Mouse (Mus musculus) CH12.LX (cell line): ENCODE results near the gene Ptprg. TPM values are rescaled to one million over a fixed set of nuclear protein-coding genes. Genes with fewer than 3 reads are reported as not detected.

Experiments used
- DNase-seq: peaks from one replicate; pipeline ENCODE4 v3.0.0-alpha.2; 2013; ENCODE audit errors: extremely low read depth
- H3K27ac ChIP-seq: 2 replicates; pipeline ENCODE4 v1.5.1; 2012; ENCODE audit warnings: low read depth, mild to moderate bottlenecking, control low read depth, moderate library complexity; ENCODE audit not compliant: insufficient read depth
- H3K27me3 ChIP-seq: replicated peaks from 2 replicates; pipeline ENCODE3; 2012; ENCODE audit warnings: inconsistent platforms
- H3K36me3 ChIP-seq, 2 experiments: replicated peaks in 1 of 2; 2 replicates each; pipeline versions ENCODE3 to v1.6.1; 2012; ENCODE audit warnings: inconsistent platforms in 1 of 2, low read length in 1 of 2, mild to moderate bottlenecking in 1 of 2, mixed read lengths in 1 of 2, moderate library complexity in 1 of 2; ENCODE audit not compliant: control insufficient read depth in 1 of 2, insufficient read depth in 1 of 2
- H3K4me1 ChIP-seq, 2 experiments: 2 replicates each; pipeline ENCODE4 v1.6.1; 2012; ENCODE audit warnings: inconsistent platforms in 1 of 2, moderate library complexity in 1 of 2; ENCODE audit not compliant: insufficient read depth in 2 of 2, control insufficient read depth in 1 of 2
- H3K4me2 ChIP-seq: 2 replicates; pipeline ENCODE4 v1.6.1; 2012; ENCODE audit warnings: low read depth, mild to moderate bottlenecking, control low read depth; ENCODE audit not compliant: poor library complexity, insufficient read depth, severe bottlenecking
- H3K4me3 ChIP-seq, 3 experiments: fragments of 150-350 bp in 1 of 3; sonication (generic) in 1 of 3; replicated peaks in 1 of 3; 2 replicates each; pipeline versions ENCODE3 to v1.5.1; 2011 to 2012; ENCODE audit warnings: low read depth in 2 of 3, low read length in 2 of 3, mild to moderate bottlenecking in 2 of 3, moderate library complexity in 2 of 3, control low read depth in 1 of 3, improper control_type of control experiment in 1 of 3, inconsistent platforms in 1 of 3, mixed read lengths in 1 of 3; ENCODE audit not compliant: poor library complexity in 1 of 3
- H3K79me2 ChIP-seq: replicated peaks from 2 replicates; pipeline ENCODE4 v1.6.1; 2012; ENCODE audit warnings: mild to moderate bottlenecking, moderate library complexity; ENCODE audit not compliant: control insufficient read depth, poor library complexity, insufficient read depth, severe bottlenecking; ENCODE audit errors: extremely low read depth
- H3K9ac ChIP-seq: 2 replicates; pipeline ENCODE4 v1.6.1; 2012; ENCODE audit warnings: low read depth, mild to moderate bottlenecking, control low read depth, moderate library complexity; ENCODE audit not compliant: insufficient read depth
- H3K9me3 ChIP-seq: replicated peaks from 2 replicates; pipeline ENCODE3; 2012; ENCODE audit warnings: low read length, inconsistent platforms, mixed read lengths
- CHD2 ChIP-seq: IDR thresholded peaks from 2 replicates; pipeline ENCODE4 v1.6.1; 2011; ENCODE audit warnings: low read length, improper control_type of control experiment
- CTCF ChIP-seq, 2 experiments: IDR thresholded peaks in 1 of 2; conservative IDR thresholded peaks in 1 of 2; 2 replicates each; pipeline ENCODE4 v1.5.1; 2011 to 2012; ENCODE audit warnings: low read depth in 2 of 2, low read length in 2 of 2, improper control_type of control experiment in 1 of 2, inconsistent platforms in 1 of 2, mild to moderate bottlenecking in 1 of 2, moderate library complexity in 1 of 2
- E2F4 ChIP-seq: IDR thresholded peaks from 2 replicates; pipeline ENCODE4 v1.6.1; 2011; ENCODE audit warnings: low read depth, low read length, improper control_type of control experiment; ENCODE audit not compliant: insufficient replicate concordance
- ELF1 ChIP-seq: IDR thresholded peaks from 2 replicates; pipeline ENCODE4 v1.6.1; 2014; ENCODE audit warnings: low read depth, mild to moderate bottlenecking, inconsistent platforms, low read length, improper control_type of control experiment
- HCFC1 ChIP-seq: IDR thresholded peaks from 2 replicates; pipeline ENCODE4 v1.6.1; 2012; ENCODE audit warnings: low read depth, mild to moderate bottlenecking, inconsistent platforms, low read length, improper control_type of control experiment
- IRF4 ChIP-seq: IDR thresholded peaks from 2 replicates; pipeline ENCODE4 v1.6.1; 2014; ENCODE audit warnings: low read depth, mild to moderate bottlenecking, inconsistent platforms, low read length, improper control_type of control experiment
- JUND ChIP-seq: conservative IDR thresholded peaks from 2 replicates; pipeline ENCODE4 v1.6.1; 2011; ENCODE audit warnings: low read depth, low read length, improper control_type of control experiment
- MAX ChIP-seq: IDR thresholded peaks from 2 replicates; pipeline ENCODE4 v1.6.1; 2011; ENCODE audit warnings: low read length, improper control_type of control experiment
- MAZ ChIP-seq: IDR thresholded peaks from 2 replicates; pipeline ENCODE4 v1.6.1; 2012; ENCODE audit warnings: low read depth, mild to moderate bottlenecking, inconsistent platforms, low read length, improper control_type of control experiment, moderate library complexity
- MYC ChIP-seq: IDR thresholded peaks from 2 replicates; pipeline ENCODE4 v1.6.1; 2011; ENCODE audit warnings: low read depth, mild to moderate bottlenecking, improper control_type of control experiment, low read length
- NELFE ChIP-seq: IDR thresholded peaks from 2 replicates; pipeline ENCODE4 v1.6.1; 2011; ENCODE audit warnings: low read depth, low read length, improper control_type of control experiment
- NRF1 ChIP-seq: IDR thresholded peaks from 2 replicates; pipeline ENCODE4 v1.6.1; 2014; ENCODE audit warnings: low read depth, mild to moderate bottlenecking, inconsistent platforms, low read length, improper control_type of control experiment, moderate library complexity
- PAX5 ChIP-seq: IDR thresholded peaks from 2 replicates; pipeline ENCODE4 v1.6.1; 2012; ENCODE audit warnings: low read length, inconsistent platforms, mixed read lengths
- POLR2A ChIP-seq: IDR thresholded peaks from 2 replicates; pipeline ENCODE4 v1.6.1; 2011; ENCODE audit warnings: low read depth, mild to moderate bottlenecking, improper control_type of control experiment, low read length
- POLR2AphosphoS2 ChIP-seq: IDR thresholded peaks from 2 replicates; pipeline ENCODE4 v1.6.1; 2011; ENCODE audit warnings: low read depth, low read length, improper control_type of control experiment
- SIN3A ChIP-seq: IDR thresholded peaks from 2 replicates; pipeline ENCODE4 v1.6.1; 2012; ENCODE audit warnings: low read length, improper control_type of control experiment, inconsistent platforms
- TBP ChIP-seq: conservative IDR thresholded peaks from 2 replicates; pipeline ENCODE4 v1.6.1; 2011; ENCODE audit warnings: low read depth, low read length, improper control_type of control experiment
- TCF12 ChIP-seq: IDR thresholded peaks from 2 replicates; pipeline ENCODE4 v1.6.1; 2014; ENCODE audit warnings: low read depth, mild to moderate bottlenecking, inconsistent platforms, low read length, improper control_type of control experiment
- UBTF ChIP-seq: IDR thresholded peaks from 2 replicates; pipeline ENCODE4 v1.6.1; 2012; ENCODE audit warnings: low read depth, mild to moderate bottlenecking, inconsistent platforms, low read length, improper control_type of control experiment, moderate library complexity
- USF1 ChIP-seq: IDR thresholded peaks from 2 replicates; pipeline ENCODE4 v1.6.1; 2014; ENCODE audit warnings: low read depth, mild to moderate bottlenecking, inconsistent platforms, low read length, improper control_type of control experiment
- USF2 ChIP-seq: conservative IDR thresholded peaks from 2 replicates; pipeline ENCODE4 v1.6.1; 2011; ENCODE audit warnings: low read depth, low read length, improper control_type of control experiment
- ZC3H11A ChIP-seq: IDR thresholded peaks from 2 replicates; pipeline ENCODE4 v1.6.1; 2012; ENCODE audit warnings: low read depth, mild to moderate bottlenecking, inconsistent platforms, low read length, improper control_type of control experiment
- ZKSCAN1 ChIP-seq: IDR thresholded peaks from 2 replicates; pipeline ENCODE4 v1.6.1; 2012; ENCODE audit warnings: low read depth, inconsistent platforms, low read length, improper control_type of control experiment, borderline replicate concordance
- dilution Hi-C: fragments of 300-500 bp; cut with MboI; formaldehyde crosslinking; loops from 2 replicates; pipeline ENCODE4 v1.14.3; 2020; ENCODE audit warnings: low sequenced_read_pairs; ENCODE audit not compliant: extremely low pct_unique_long_range_greater_than_20kb, extremely low pct_ligation_motif_present
- in situ Hi-C: fragments of 300-500 bp; cut with MboI; formaldehyde crosslinking; loops from 3 replicates; pipeline ENCODE4 v1.14.3; 2019; ENCODE audit warnings: low sequenced_read_pairs, low pct_ligation_motif_present, low pct_unique_long_range_greater_than_20kb, mixed read lengths
- polyA plus RNA-seq: library from polyadenylated mRNA; unstranded; fragments of >175 nt; gene quantifications from 2 replicates; pipeline ENCODE4 v1.2.1, GENCODE M21; 2012; ENCODE audit warnings: low read depth; ENCODE audit not compliant: insufficient read length
- total RNA-seq, 2 experiments: library from RNA; depleted of rRNA; stranded (reverse); fragments of 300-350 nt in 1 of 2; fragments of >200 nt in 1 of 2; gene quantifications; 2 replicates each; pipeline ENCODE4 v1.2.3; 2012 to 2014

The Ptprg gene
- total and polyA plus RNA-seq, 3 experiments: 0.08 TPM; not detected in 2

DNA sequence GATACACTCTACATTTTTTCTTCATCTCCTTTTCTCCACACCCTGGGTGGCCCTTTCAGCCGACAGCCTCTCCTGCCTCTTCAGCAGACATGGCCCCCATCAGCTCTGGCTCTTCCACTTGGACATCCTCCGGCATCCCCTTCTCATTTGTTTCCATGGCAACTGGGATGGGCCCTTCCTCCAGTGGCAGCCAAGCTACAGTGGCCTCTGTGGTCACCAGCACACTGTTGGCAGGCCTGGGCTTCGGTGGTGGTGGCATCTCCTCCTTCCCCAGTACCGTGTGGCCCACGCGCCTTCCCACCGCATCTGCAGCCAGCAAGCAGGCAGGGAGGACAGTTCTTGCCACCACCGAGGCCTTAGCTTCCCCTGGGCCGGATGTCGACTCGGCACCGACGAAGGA, 600.3 kb downstream of the Ptprg start:
- H3K4me3 ChIP-seq: no peak overlapping the region
- peaks cover 0 to 5% of the 10 kb centered on the region in 2 experiments; a peak in 1 of 4 replicates for H3K4me1 ChIP-seq
- no peak overlapping the region for H3K9ac ChIP-seq
- no peaks in the 10 kb centered on the region for H3K27me3 ChIP-seq
- no peak overlapping the region for H3K4me2 ChIP-seq
- no peaks in the 10 kb centered on the region for H3K79me2 ChIP-seq
- H3K9me3 ChIP-seq: no peaks in the 10 kb centered on the region
- in situ Hi-C loops (no loop called here), dilution Hi-C loops (no loop called here)
- H3K27ac ChIP-seq: no peak overlapping the region
- no peak for TF ChIP-seq JUND
- TF ChIP-seq NRF1: no peak
- TF ChIP-seq ZC3H11A: no peak
- no peak for TF ChIP-seq ELF1
- TF ChIP-seq USF1: no peak
- TF ChIP-seq POLR2A: no peak
- no peak for TF ChIP-seq HCFC1
- TF ChIP-seq E2F4: no peak
- no peak for TF ChIP-seq NELFE
- TF ChIP-seq TBP: no peak
- no peak for TF ChIP-seq ZKSCAN1
- no peak for TF ChIP-seq SIN3A
- no peak for TF ChIP-seq USF2
- no peak for TF ChIP-seq UBTF
- no peak for TF ChIP-seq MYC
- no peak for TF ChIP-seq CTCF (conservative IDR thresholded peaks at IDR 0.05 in 1 of 2, IDR thresholded peaks at IDR 0.05 in 1 of 2; ENCODE audit: low read depth in 2 of 2, low read length in 2 of 2)
- no peak for TF ChIP-seq TCF12
- no peak for TF ChIP-seq POLR2AphosphoS2
- no peak for TF ChIP-seq MAZ
- no peak for DNase-seq
- H3K36me3 ChIP-seq: no peaks in the 10 kb centered on the region

DNA sequence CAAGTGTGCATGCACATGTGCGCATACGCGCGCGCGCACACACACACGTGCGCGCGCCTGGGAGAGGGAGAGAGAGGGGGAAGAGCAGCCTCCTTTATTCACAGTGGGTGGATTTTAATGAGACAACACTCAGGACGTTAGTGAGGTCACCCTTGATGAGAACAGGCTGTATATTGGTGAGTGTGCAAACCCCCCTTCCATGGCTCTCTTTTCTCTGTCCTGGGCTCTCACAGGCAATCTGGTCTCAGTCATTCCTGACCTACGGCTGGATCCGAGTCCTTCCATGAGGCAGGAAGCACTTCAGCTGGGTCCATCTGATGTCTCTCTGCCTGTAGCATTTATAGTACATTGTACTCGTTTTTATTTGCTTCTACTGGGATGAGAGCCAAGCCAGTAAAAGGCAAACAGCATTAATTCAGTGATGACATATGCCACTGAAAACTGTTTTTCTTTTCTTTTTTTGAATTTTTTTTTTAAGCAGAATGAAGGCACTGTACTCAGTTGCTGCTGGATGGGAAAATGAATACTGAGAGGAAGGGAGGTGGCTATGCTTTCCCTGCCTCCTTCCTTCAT, 608.5 kb downstream of the Ptprg start:
- no peak for TF ChIP-seq CHD2
- TF ChIP-seq IRF4: no peak
- TF ChIP-seq ZC3H11A: no peak
- TF ChIP-seq NELFE: no peak
- no peak for TF ChIP-seq MAX
- TF ChIP-seq NRF1: no peak
- no peak for TF ChIP-seq PAX5
- Histone ChIP-seq H3K27me3 (no peaks in the 10 kb centered on the region), H3K9me3 (no peaks in the 10 kb centered on the region), H3K4me3 (no peak overlapping the region), H3K9ac (no peak overlapping the region), H3K4me2 (no peak overlapping the region), H3K79me2 (no peaks in the 10 kb centered on the region), H3K4me1 (peaks cover 0 to 3% of the 10 kb centered on the region in 2 experiments; a peak in 1 of 4 replicates), H3K27ac (no peak overlapping the region), H3K36me3 (no peaks in the 10 kb centered on the region)
- no peak for DNase-seq
- in situ Hi-C loops: no loop called here
- dilution Hi-C loops: no loop called here
